Mouse (Mus musculus): Measurements from ENCODE around the gene Morn3. TPM values are rescaled to one million over a fixed set of nuclear protein-coding genes. Genes with fewer than 3 reads are reported as not detected.
"Not testable (repeated sequence)": the region's sequence is repeated elsewhere in the genome, so short reads cannot be mapped to it uniquely, and the experiment has no call there.

Gene Morn3
- polyA plus RNA-seq, 1 experiment from 2014 or later, result not detected

GRCm38 (mm10) chr5:123061402-123061749 lies 14.6 kb upstream of the Morn3 start:
- not testable (repeated sequence) for ATAC-seq; H3K4me2 ChIP-seq (ENCODE audit: low read length)

GRCm38 (mm10) chr5:123060706-123061401 lies 14.0 kb upstream of the Morn3 start:
- Histone ChIP-seq H3K27ac (ENCODE audit: low read length) (no peak overlapping the region), H3K9me3 (ENCODE audit: control insufficient read depth, low read length) (peaks cover 3% of the 10 kb centered on the region; the same call in 1 of the 2 replicates), H3K9ac (replicated peaks; ENCODE audit: low read depth, low read length) (no peak overlapping the region), H3K36me3 (ENCODE audit: control insufficient read depth, insufficient read depth) (no peaks in the 10 kb centered on the region), H3K4me2 (ENCODE audit: low read length) (no peak overlapping the region), H3K27me3 (replicated peaks; ENCODE audit: control insufficient read depth, insufficient read depth, low read length) (no peaks in the 10 kb centered on the region), H3K4me3 (replicated peaks; ENCODE audit: low read length) (no peak overlapping the region), H3K4me1 (replicated peaks; ENCODE audit: control insufficient read depth, insufficient read depth, low read length) (peaks cover 5% of the 10 kb centered on the region; the same call in 1 of the 2 replicates)
- 81% methylated on average over 9 of the region's 9 CpGs for WGBS
- no peak for ATAC-seq

More at GRCm38 (mm10) chr5:123061402-123061749, 14.6 kb upstream of the Morn3 start:
- H3K27ac ChIP-seq (ENCODE audit: low read length); H3K36me3 ChIP-seq (ENCODE audit: control insufficient read depth, insufficient read depth); H3K9ac ChIP-seq (replicated peaks; ENCODE audit: low read depth, low read length); H3K9me3 ChIP-seq (ENCODE audit: control insufficient read depth, low read length); H3K4me1 ChIP-seq (replicated peaks; ENCODE audit: control insufficient read depth, insufficient read depth, low read length); H3K4me3 ChIP-seq (replicated peaks; ENCODE audit: low read length); H3K27me3 ChIP-seq (replicated peaks; ENCODE audit: control insufficient read depth, insufficient read depth, low read length): not testable (repeated sequence)
- 84% methylated on average over 4 of the region's 6 CpGs for WGBS

GRCm38 (mm10) chr5:123059757-123060520 lies 13.1 kb upstream of the Morn3 start:
- H3K27me3 ChIP-seq (replicated peaks; ENCODE audit: control insufficient read depth, insufficient read depth, low read length), result no peaks in the 10 kb centered on the region
- WGBS, result 28% methylated on average over 14 of the region's 14 CpGs
- no peak overlapping the region for H3K4me2 ChIP-seq (ENCODE audit: low read length)
- H3K27ac ChIP-seq (ENCODE audit: low read length), result no peak overlapping the region
- H3K4me1 ChIP-seq (replicated peaks; ENCODE audit: control insufficient read depth, insufficient read depth, low read length), result peaks cover 5% of the 10 kb centered on the region; the same call in 1 of the 2 replicates
- H3K4me3 ChIP-seq (replicated peaks; ENCODE audit: low read length), result no peak overlapping the region
- H3K9me3 ChIP-seq (ENCODE audit: control insufficient read depth, low read length), result peaks cover 3% of the 10 kb centered on the region; the same call in 1 of the 2 replicates
- H3K36me3 ChIP-seq (ENCODE audit: control insufficient read depth, insufficient read depth), result no peaks in the 10 kb centered on the region
- no peak for ATAC-seq
- H3K9ac ChIP-seq (replicated peaks; ENCODE audit: low read depth, low read length), result no peak overlapping the region

GRCm38 (mm10) chr5:123058251-123059102 lies 11.7 kb upstream of the Morn3 start:
- Histone ChIP-seq H3K4me2 (ENCODE audit: low read length) (peak overlapping the region; percentile 49), H3K27ac (ENCODE audit: low read length) (peak overlapping the region; percentile 56), H3K9me3 (ENCODE audit: control insufficient read depth, low read length) (peaks cover 3% of the 10 kb centered on the region; the same call in 1 of the 2 replicates), H3K9ac (replicated peaks; ENCODE audit: low read depth, low read length) (peak overlapping the region; percentile 57), H3K4me1 (replicated peaks; ENCODE audit: control insufficient read depth, insufficient read depth, low read length) (peaks cover 5% of the 10 kb centered on the region; the same call in 1 of the 2 replicates), H3K4me3 (replicated peaks; ENCODE audit: low read length) (peak overlapping the region; percentile 51), H3K27me3 (replicated peaks; ENCODE audit: control insufficient read depth, insufficient read depth, low read length) (no peaks in the 10 kb centered on the region), H3K36me3 (ENCODE audit: control insufficient read depth, insufficient read depth) (no peaks in the 10 kb centered on the region)
- no peak for ATAC-seq
- WGBS, result 47% methylated on average over 16 of the region's 16 CpGs

- peak overlapping the region; percentile 51 for H3K4me3 ChIP-seq (replicated peaks; ENCODE audit: low read length)
- no peaks in the 10 kb centered on the region for H3K36me3 ChIP-seq (ENCODE audit: control insufficient read depth, insufficient read depth)
- H3K9me3 ChIP-seq (ENCODE audit: control insufficient read depth, low read length), result peaks cover 3% of the 10 kb centered on the region; the same call in 1 of the 2 replicates
- peak; percentile 94 for ATAC-seq
- no peaks in the 10 kb centered on the region for H3K27me3 ChIP-seq (replicated peaks; ENCODE audit: control insufficient read depth, insufficient read depth, low read length)
- H3K4me2 ChIP-seq (ENCODE audit: low read length), result peak overlapping the region; percentile 49
- H3K27ac ChIP-seq (ENCODE audit: low read length), result peak overlapping the region; percentile 56
- 7% methylated on average over 48 of the region's 48 CpGs for WGBS
- H3K4me1 ChIP-seq (replicated peaks; ENCODE audit: control insufficient read depth, insufficient read depth, low read length), result peaks cover 5% of the 10 kb centered on the region; the same call in 1 of the 2 replicates
- H3K9ac ChIP-seq (replicated peaks; ENCODE audit: low read depth, low read length), result peak overlapping the region; percentile 57
Observed at GRCm38 (mm10) chr5:123057366-123058250, 10.8 kb upstream of the Morn3 start.

GRCm38 (mm10) chr5:123051736-123052135 lies 4.9 kb upstream of the Morn3 start:
- no peak overlapping the region for H3K27ac ChIP-seq (ENCODE audit: low read length)
- no peaks in the 10 kb centered on the region for H3K36me3 ChIP-seq (ENCODE audit: control insufficient read depth, insufficient read depth)
- WGBS, result 79% methylated on average over 5 of the region's 5 CpGs
- H3K27me3 ChIP-seq (replicated peaks; ENCODE audit: control insufficient read depth, insufficient read depth, low read length), result no peaks in the 10 kb centered on the region
- H3K4me3 ChIP-seq (replicated peaks; ENCODE audit: low read length), result no peak overlapping the region
- peaks cover 4% of the 10 kb centered on the region for H3K4me1 ChIP-seq (replicated peaks; ENCODE audit: control insufficient read depth, insufficient read depth, low read length)
- H3K9me3 ChIP-seq (ENCODE audit: control insufficient read depth, low read length), result 0 out of 2 replicates have a peak, but pooled peaks cover 2% of the 10 kb centered on the region
- no peak overlapping the region for H3K9ac ChIP-seq (replicated peaks; ENCODE audit: low read depth, low read length)
- H3K4me2 ChIP-seq (ENCODE audit: low read length), result no peak overlapping the region
- ATAC-seq, result no peak

GRCm38 (mm10) chr5:123050918-123051317 lies 4.1 kb upstream of the Morn3 start:
- H3K36me3 ChIP-seq (ENCODE audit: control insufficient read depth, insufficient read depth), result no peaks in the 10 kb centered on the region
- H3K27ac ChIP-seq (ENCODE audit: low read length), result no peak overlapping the region
- no peaks in the 10 kb centered on the region for H3K27me3 ChIP-seq (replicated peaks; ENCODE audit: control insufficient read depth, insufficient read depth, low read length)
- no peak overlapping the region for H3K4me3 ChIP-seq (replicated peaks; ENCODE audit: low read length)
- 81% methylated on average over 9 of the region's 9 CpGs for WGBS
- H3K4me1 ChIP-seq (replicated peaks; ENCODE audit: control insufficient read depth, insufficient read depth, low read length), result peaks cover 4% of the 10 kb centered on the region
- no peak for ATAC-seq
- H3K4me2 ChIP-seq (ENCODE audit: low read length), result no peak overlapping the region
- H3K9ac ChIP-seq (replicated peaks; ENCODE audit: low read depth, low read length), result no peak overlapping the region
- 0 out of 2 replicates have a peak, but pooled peaks cover 2% of the 10 kb centered on the region for H3K9me3 ChIP-seq (ENCODE audit: control insufficient read depth, low read length)

- peaks cover 4% of the 10 kb centered on the region for H3K4me1 ChIP-seq (replicated peaks; ENCODE audit: control insufficient read depth, insufficient read depth, low read length)
- no peak for ATAC-seq
- H3K9ac ChIP-seq (replicated peaks; ENCODE audit: low read depth, low read length), result 0 out of 2 replicates have a peak overlapping the region, but pooled peaks have one; percentile 19
- no peak overlapping the region for H3K27ac ChIP-seq (ENCODE audit: low read length)
- 2% methylated on average over 12 of the region's 12 CpGs for WGBS
- no peaks in the 10 kb centered on the region for H3K27me3 ChIP-seq (replicated peaks; ENCODE audit: control insufficient read depth, insufficient read depth, low read length)
- H3K36me3 ChIP-seq (ENCODE audit: control insufficient read depth, insufficient read depth), result no peaks in the 10 kb centered on the region
- H3K4me3 ChIP-seq (replicated peaks; ENCODE audit: low read length), result 0 out of 2 replicates have a peak overlapping the region, but pooled peaks have one; percentile 4
- 0 out of 2 replicates have a peak, but pooled peaks cover 2% of the 10 kb centered on the region for H3K9me3 ChIP-seq (ENCODE audit: control insufficient read depth, low read length)
- H3K4me2 ChIP-seq (ENCODE audit: low read length), result peak overlapping the region; percentile 27
Observed at GRCm38 (mm10) chr5:123049271-123049670, 2.5 kb upstream of the Morn3 start.
